Mouse (Mus musculus) embryonic facial prominence, embryonic 11.5 days (tissue): ENCODE results near the gene Thada. TPM values are rescaled to one million over a fixed set of nuclear protein-coding genes. Genes with fewer than 3 reads are reported as not detected.

Source experiments
- ATAC-seq: fragments of 200-750 bp; cut with Nextera tagmentation; replicated peaks from 2 replicates; pipeline ENCODE4 v1.8.0; 2017; ENCODE audit warnings: low read depth; ENCODE audit not compliant: insufficient number of reproducible peaks, low FRiP score, low TSS enrichment
- DNase-seq: peaks from one replicate; pipeline ENCODE4 v3.0.0-alpha.2; 2015; ENCODE audit warnings: low spot score
- H3K27ac ChIP-seq: fragments of 300-500 bp; sonication (generic); replicated peaks from 2 replicates; pipeline ENCODE4 v1.5.1; 2014; ENCODE audit warnings: mild to moderate bottlenecking, low read depth, low read length, control low read depth
- H3K27me3 ChIP-seq: fragments of 300-500 bp; sonication (generic); 2 replicates; pipeline ENCODE4 v1.6.1; 2014; ENCODE audit warnings: mild to moderate bottlenecking, low read length, moderate library complexity, mixed read lengths; ENCODE audit not compliant: control insufficient read depth, insufficient read depth
- H3K36me3 ChIP-seq: fragments of 300-500 bp; sonication (generic); replicated peaks from 2 replicates; pipeline ENCODE4 v1.6.1; 2014; ENCODE audit warnings: low read depth, mild to moderate bottlenecking, low read length, moderate library complexity, mixed read lengths; ENCODE audit not compliant: control insufficient read depth, insufficient read depth
- H3K4me1 ChIP-seq: fragments of 300-500 bp; sonication (generic); 2 replicates; pipeline ENCODE4 v1.6.1; 2014; ENCODE audit warnings: low read length, mixed read lengths; ENCODE audit not compliant: control insufficient read depth, insufficient read depth
- H3K4me2 ChIP-seq: fragments of 300-500 bp; sonication (generic); 2 replicates; pipeline ENCODE4 v1.6.1; 2014; ENCODE audit warnings: low read depth, mild to moderate bottlenecking, control low read depth, low read length, moderate library complexity
- H3K4me3 ChIP-seq: fragments of 300-500 bp; sonication (generic); 2 replicates; pipeline ENCODE4 v1.5.1; 2014; ENCODE audit warnings: low read depth, low read length, control low read depth
- H3K9ac ChIP-seq: fragments of 300-500 bp; sonication (generic); replicated peaks from 2 replicates; pipeline ENCODE4 v1.6.1; 2014; ENCODE audit warnings: mild to moderate bottlenecking, control low read depth, low read length
- H3K9me3 ChIP-seq: fragments of 300-500 bp; sonication (generic); replicated peaks from 2 replicates; pipeline ENCODE4 v1.6.1; 2016; ENCODE audit warnings: mild to moderate bottlenecking, low read length, inconsistent platforms, mixed read lengths; ENCODE audit not compliant: control insufficient read depth
- WGBS: fragments of 180-500 bp; shearing (Covaris S2); extraction: QIAGEN DNeasy Blood & Tissue Kit; methylation state at CpG from one replicate; pipeline ENCODE4 v1.1.7; 2014; 5-methylcytosine and 5-hydroxymethylcytosine counted together
- polyA plus RNA-seq: library from polyadenylated mRNA; unstranded; fragments of >200 nt; fragmentation: Nextera tagmentation; extraction: Ambion mirVana; gene quantifications from 2 replicates; pipeline ENCODE4 v1.2.1, GENCODE M21; 2014

Gene Thada
- polyA plus RNA-seq, 1 experiment from 2014 or later = 8.2 TPM

GRCm38 (mm10) chr17:84505922-84506321 is 39.9 kb upstream of the Thada start:
- no peak overlapping the region for H3K4me3 ChIP-seq
- H3K36me3 ChIP-seq = no peaks in the 10 kb centered on the region
- H3K9ac ChIP-seq = no peak overlapping the region
- H3K4me2 ChIP-seq = no peak overlapping the region
- no peaks in the 10 kb centered on the region for H3K4me1 ChIP-seq
- ATAC-seq (no peak), DNase-seq (no peak)
- no peak overlapping the region for H3K27ac ChIP-seq
- H3K27me3 ChIP-seq = no peaks in the 10 kb centered on the region
- 72% methylated on average over 2 of the region's 2 CpGs for WGBS
- no peaks in the 10 kb centered on the region for H3K9me3 ChIP-seq

DNA sequence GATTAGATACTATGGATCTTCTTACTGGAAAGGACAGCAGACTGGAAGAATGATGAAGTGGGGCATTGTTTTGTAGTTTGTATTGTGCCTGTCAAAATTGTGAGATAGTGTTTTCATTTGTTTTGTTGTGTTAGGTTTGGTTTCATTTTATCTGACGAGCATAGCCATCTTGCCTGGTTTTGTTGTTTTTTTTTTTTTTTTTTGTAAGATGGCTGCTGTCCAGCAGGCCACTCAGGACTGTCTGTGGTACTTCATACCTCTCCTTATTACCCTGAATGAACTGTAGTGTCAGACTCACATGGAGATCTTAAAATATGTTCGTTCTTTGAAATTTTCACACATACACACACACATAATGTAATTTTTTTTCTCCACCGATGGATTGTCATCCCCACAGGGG is 36.3 kb upstream of the Thada start:
- Histone ChIP-seq H3K4me2 (no peak overlapping the region), H3K4me3 (no peak overlapping the region), H3K27ac (no peak overlapping the region), H3K9ac (no peak overlapping the region), H3K36me3 (no peaks in the 10 kb centered on the region), H3K9me3 (no peaks in the 10 kb centered on the region), H3K27me3 (no peaks in the 10 kb centered on the region), H3K4me1 (no peaks in the 10 kb centered on the region)
- DNase-seq (no peak), ATAC-seq (no peak)
- WGBS = 79% methylated on average over 3 of the region's 3 CpGs

DNA sequence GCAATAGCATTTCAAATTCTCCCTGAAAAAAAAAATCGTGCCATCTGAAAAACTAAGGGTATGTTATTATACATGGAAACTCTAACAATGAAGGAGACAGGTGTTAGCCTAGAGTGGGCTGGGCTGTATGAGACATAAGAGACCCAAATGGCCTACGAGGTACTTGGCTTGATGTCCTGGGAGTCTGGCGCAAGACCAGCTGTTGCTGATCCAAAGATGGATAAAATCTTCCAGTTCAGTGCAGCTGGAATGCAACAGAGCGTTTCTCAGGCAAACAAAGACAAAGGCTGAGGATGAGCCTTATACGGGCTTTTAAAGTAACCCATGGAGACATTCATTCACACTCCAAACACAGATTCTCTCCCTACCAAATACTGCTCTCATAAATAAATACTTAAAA is 32.6 kb upstream of the Thada start:
- Histone ChIP-seq H3K4me1 (no peaks in the 10 kb centered on the region), H3K4me3 (no peak overlapping the region), H3K27ac (no peak overlapping the region), H3K27me3 (no peaks in the 10 kb centered on the region), H3K9ac (no peak overlapping the region), H3K36me3 (no peaks in the 10 kb centered on the region), H3K4me2 (no peak overlapping the region), H3K9me3 (no peaks in the 10 kb centered on the region)
- ATAC-seq = no peak
- DNase-seq = peak; percentile 18
- 63% methylated on average over 5 of the region's 5 CpGs for WGBS

GRCm38 (mm10) chr17:84497972-84498604 is 32.1 kb upstream of the Thada start:
- no peak overlapping the region for H3K9ac ChIP-seq
- WGBS = 61% methylated on average over 3 of the region's 3 CpGs
- no peak for ATAC-seq
- no peaks in the 10 kb centered on the region for H3K27me3 ChIP-seq
- no peak for DNase-seq
- H3K4me1 ChIP-seq = no peaks in the 10 kb centered on the region
- no peaks in the 10 kb centered on the region for H3K36me3 ChIP-seq
- H3K27ac ChIP-seq = no peak overlapping the region
- no peaks in the 10 kb centered on the region for H3K9me3 ChIP-seq
- H3K4me2 ChIP-seq = no peak overlapping the region
- H3K4me3 ChIP-seq = no peak overlapping the region

DNA sequence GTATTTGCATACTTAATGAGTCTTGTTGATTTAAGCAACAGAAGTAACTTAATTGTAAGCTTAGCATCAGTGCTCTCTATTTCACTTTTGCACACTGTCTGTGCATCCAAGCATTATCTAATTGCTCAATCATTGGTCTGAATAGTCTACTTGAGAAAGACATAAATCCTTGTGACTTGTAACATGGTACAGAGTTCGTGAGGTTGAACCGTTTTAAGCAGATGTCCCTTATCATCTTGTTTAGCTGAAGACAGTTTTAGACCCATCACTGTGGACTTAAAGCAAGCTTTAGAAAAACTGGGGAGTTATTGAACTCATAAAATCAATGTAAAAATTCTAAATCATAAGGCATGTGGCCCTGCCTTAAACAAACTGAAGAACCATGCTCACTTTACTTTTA is 31.6 kb upstream of the Thada start:
- no peak for ATAC-seq
- no peak for DNase-seq
- H3K27ac ChIP-seq = no peak overlapping the region
- H3K9me3 ChIP-seq = no peaks in the 10 kb centered on the region
- no peaks in the 10 kb centered on the region for H3K27me3 ChIP-seq
- H3K4me1 ChIP-seq = no peaks in the 10 kb centered on the region
- no peak overlapping the region for H3K4me2 ChIP-seq
- H3K36me3 ChIP-seq = no peaks in the 10 kb centered on the region
- no peak overlapping the region for H3K4me3 ChIP-seq
- WGBS = 71% methylated on average over 2 of the region's 2 CpGs
- H3K9ac ChIP-seq = no peak overlapping the region

DNA sequence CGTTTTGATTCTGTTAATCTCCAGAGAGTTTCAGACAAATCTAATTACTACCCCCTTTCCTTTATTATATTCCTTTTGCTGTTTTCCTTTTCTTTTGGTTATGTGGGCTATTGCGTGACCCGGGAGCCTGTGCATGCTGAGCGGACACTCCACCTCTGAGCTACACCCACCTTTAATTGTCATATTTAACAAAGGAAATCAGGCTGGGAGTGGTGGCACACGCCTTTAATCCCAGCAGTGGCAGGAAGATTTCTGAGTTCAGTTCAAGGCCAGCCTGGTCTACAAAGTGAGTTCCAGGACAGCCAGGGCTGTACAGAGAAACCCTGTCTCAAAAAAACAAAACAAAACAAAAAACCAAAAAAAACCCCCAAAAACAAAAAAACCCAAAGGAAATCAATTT is 31.0 kb upstream of the Thada start:
- Histone ChIP-seq H3K36me3 (no peaks in the 10 kb centered on the region), H3K4me2 (no peak overlapping the region), H3K9ac (no peak overlapping the region), H3K4me1 (no peaks in the 10 kb centered on the region), H3K27me3 (no peaks in the 10 kb centered on the region), H3K4me3 (no peak overlapping the region), H3K27ac (no peak overlapping the region), H3K9me3 (no peaks in the 10 kb centered on the region)
- DNase-seq (no peak), ATAC-seq (no peak)
- WGBS = 84% methylated on average over 5 of the region's 5 CpGs

GRCm38 (mm10) chr17:84492255-84492880 is 26.4 kb upstream of the Thada start:
- Histone ChIP-seq H3K4me3 (no peak overlapping the region), H3K4me2 (no peak overlapping the region), H3K4me1 (no peaks in the 10 kb centered on the region), H3K9me3 (no peaks in the 10 kb centered on the region), H3K9ac (no peak overlapping the region), H3K27me3 (no peaks in the 10 kb centered on the region), H3K27ac (no peak overlapping the region), H3K36me3 (no peaks in the 10 kb centered on the region)
- ATAC-seq (no peak), DNase-seq (no peak)
- WGBS = 36% methylated on average over 5 of the region's 5 CpGs

DNA sequence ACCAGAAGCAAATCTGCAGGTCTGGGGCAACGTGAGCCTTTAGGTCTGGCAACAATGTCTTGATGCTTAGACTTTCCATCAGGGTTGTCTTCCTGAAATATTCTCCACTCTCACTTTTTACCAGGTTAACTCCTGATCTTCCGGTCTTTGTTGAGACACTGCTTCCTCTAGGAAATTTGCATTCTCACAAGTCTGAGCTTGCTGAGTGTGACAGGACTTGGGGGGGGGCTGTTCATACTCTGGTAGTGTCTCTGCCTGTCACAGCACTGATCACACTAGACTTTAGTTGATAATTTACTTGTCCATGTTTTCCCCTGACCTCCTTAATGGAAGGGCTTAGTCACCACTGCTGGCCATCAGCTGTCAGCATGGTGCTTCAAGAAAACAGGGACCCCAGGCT is 21.4 kb upstream of the Thada start:
- Histone ChIP-seq H3K9me3 (no peaks in the 10 kb centered on the region), H3K27me3 (no peaks in the 10 kb centered on the region), H3K36me3 (no peaks in the 10 kb centered on the region), H3K4me2 (no peak overlapping the region), H3K4me1 (no peaks in the 10 kb centered on the region), H3K4me3 (no peak overlapping the region), H3K9ac (no peak overlapping the region), H3K27ac (no peak overlapping the region)
- WGBS = 85% methylated on average over 2 of the region's 2 CpGs
- ATAC-seq (no peak), DNase-seq (no peak)
